Mouse (Mus musculus) heart, adult 2 months (tissue): Measurements from ENCODE around the gene Gstt2.

Experiments used
- CTCF ChIP-seq: fragments of 200-600 bp; IDR thresholded peaks from 2 replicates; pipeline ENCODE4 v1.8.1; 2022; ENCODE audit warnings: antibody characterized with exemption, mild to moderate bottlenecking, moderate library complexity
- EP300 ChIP-seq: fragments of 200-500 bp; IDR thresholded peaks from 2 replicates; pipeline ENCODE4 v1.6.1; 2011; ENCODE audit warnings: low read depth, low read length, control low read depth; ENCODE audit not compliant: insufficient read depth
- POLR2A ChIP-seq: fragments of 200-500 bp; IDR thresholded peaks from 2 replicates; pipeline ENCODE4 v1.6.1; 2011; ENCODE audit warnings: mild to moderate bottlenecking, low read depth, low read length, control low read depth; ENCODE audit not compliant: insufficient read depth

DNA sequence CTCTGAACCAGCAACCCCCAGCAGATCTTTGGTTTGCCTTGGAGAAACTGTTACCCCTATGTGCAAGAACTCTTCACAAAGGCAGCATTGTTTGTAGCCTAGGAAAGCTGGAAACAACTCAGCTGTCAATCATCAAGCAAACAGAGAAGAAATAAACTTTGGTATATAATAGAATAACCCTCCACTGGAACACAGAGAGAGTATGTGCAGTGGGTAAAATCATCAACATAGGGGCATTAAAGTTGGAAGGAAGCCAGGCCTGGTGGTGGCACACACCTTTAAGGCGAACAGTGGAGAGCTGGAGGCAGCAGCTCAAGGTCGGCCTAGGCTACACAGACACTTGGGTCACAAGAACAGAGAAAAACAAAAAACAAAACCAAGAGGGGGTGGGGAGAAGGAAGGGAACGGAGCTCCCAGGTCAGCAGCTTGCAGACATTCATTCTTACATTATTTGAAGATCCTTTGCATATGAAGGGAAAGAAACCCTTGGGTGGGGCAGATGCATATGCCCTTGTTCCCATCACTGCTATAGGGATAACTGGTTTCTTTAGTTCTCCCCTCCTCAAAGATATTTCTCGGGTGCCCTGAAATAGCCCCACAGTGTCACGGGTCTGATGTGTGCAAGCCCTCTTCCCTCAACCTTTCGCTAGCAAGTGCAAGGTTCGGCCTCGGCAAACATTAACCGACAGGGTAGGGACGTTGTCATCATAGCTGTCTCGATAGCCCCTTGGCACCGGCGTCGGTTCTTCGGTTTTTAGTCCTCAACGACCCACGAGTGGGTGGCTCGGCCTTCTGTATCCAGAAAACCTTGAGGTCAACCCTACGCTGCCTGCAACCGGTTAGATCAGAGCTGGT, 44.6 kb upstream of the Gstt2 start:
- no peak for TF ChIP-seq EP300
- no peak for TF ChIP-seq POLR2A
- no peak for TF ChIP-seq CTCF
